Mouse (Mus musculus) neural tube, embryonic 14.5 days (tissue): Measurements from ENCODE around the gene Ifitm1. TPM values are rescaled to one million over a fixed set of nuclear protein-coding genes. Genes with fewer than 3 reads are reported as not detected.

Experiments
- ATAC-seq: fragments of 200-750 bp; cut with Nextera tagmentation; 2 replicates; pipeline ENCODE4 v1.8.0; 2017; ENCODE audit warnings: low read depth, mild to moderate bottlenecking, moderate TSS enrichment, moderate library complexity
- H3K27ac ChIP-seq: fragments of 300-500 bp; sonication (generic); 2 replicates; pipeline ENCODE4 v1.5.1; 2014; ENCODE audit warnings: low read depth, mild to moderate bottlenecking, control low read depth, low read length, moderate library complexity, mixed read lengths
- H3K27me3 ChIP-seq: fragments of 300-500 bp; sonication (generic); 2 replicates; pipeline ENCODE4 v1.6.1; 2014; ENCODE audit warnings: low read length; ENCODE audit not compliant: control insufficient read depth, insufficient read depth
- H3K36me3 ChIP-seq: fragments of 300-500 bp; sonication (generic); 2 replicates; pipeline ENCODE4 v1.6.1; 2014; ENCODE audit warnings: low read length, mixed read lengths; ENCODE audit not compliant: control insufficient read depth, insufficient read depth
- H3K4me1 ChIP-seq: fragments of 300-500 bp; sonication (generic); 2 replicates; pipeline ENCODE4 v1.6.1; 2014; ENCODE audit warnings: low read length; ENCODE audit not compliant: control insufficient read depth, insufficient read depth
- H3K4me2 ChIP-seq: fragments of 300-500 bp; sonication (generic); 2 replicates; pipeline ENCODE4 v1.6.1; 2014; ENCODE audit warnings: mild to moderate bottlenecking, low read depth, low read length, control low read depth
- H3K4me3 ChIP-seq: fragments of 300-500 bp; sonication (generic); 2 replicates; pipeline ENCODE4 v1.5.1; 2014; ENCODE audit warnings: low read depth, low read length, control low read depth, mixed read lengths
- H3K9ac ChIP-seq: fragments of 300-500 bp; sonication (generic); replicated peaks from 2 replicates; pipeline ENCODE4 v1.6.1; 2014; ENCODE audit warnings: low read depth, mild to moderate bottlenecking, control low read depth, low read length, mixed read lengths
- H3K9me3 ChIP-seq: fragments of 300-500 bp; sonication (generic); 2 replicates; pipeline ENCODE4 v1.6.1; 2016; ENCODE audit warnings: low read length; ENCODE audit not compliant: control insufficient read depth
- WGBS: fragments of 180-500 bp; shearing (Covaris S2); extraction: QIAGEN DNeasy Blood & Tissue Kit; methylation state at CpG from one replicate; pipeline ENCODE4 v1.1.7; 2014; 5-methylcytosine and 5-hydroxymethylcytosine counted together
- polyA plus RNA-seq: library from polyadenylated mRNA; unstranded; fragments of >200 nt; fragmentation: Nextera tagmentation; extraction: Ambion mirVana; gene quantifications from 2 replicates; pipeline ENCODE4 v1.2.1, GENCODE M21; 2014

The Ifitm1 gene
- polyA plus RNA-seq, 1 experiment from 2014 or later = 3.5 TPM

- Histone ChIP-seq H3K4me2 (no peak overlapping the region), H3K9me3 (no peaks in the 10 kb centered on the region), H3K36me3 (no peaks in the 10 kb centered on the region), H3K9ac (no peak overlapping the region), H3K4me1 (no peaks in the 10 kb centered on the region), H3K27me3 (no peaks in the 10 kb centered on the region), H3K27ac (no peak overlapping the region), H3K4me3 (no peak overlapping the region)
- WGBS = 94% methylated on average over 8 of the region's 8 CpGs
- no peak for ATAC-seq
These were observed 14.7 kb downstream of the Ifitm1 start for GRCm38 (mm10) chr7:140981704-140982103.

GRCm38 (mm10) chr7:140982971-140983370, 15.9 kb downstream of the Ifitm1 start:
- 95% methylated on average over 7 of the region's 7 CpGs for WGBS
- Histone ChIP-seq H3K27ac (no peak overlapping the region), H3K4me2 (no peak overlapping the region), H3K36me3 (no peaks in the 10 kb centered on the region), H3K9me3 (no peaks in the 10 kb centered on the region), H3K4me1 (no peaks in the 10 kb centered on the region), H3K27me3 (no peaks in the 10 kb centered on the region), H3K9ac (no peak overlapping the region), H3K4me3 (no peak overlapping the region)
- no peak for ATAC-seq

- Histone ChIP-seq H3K27ac (no peak overlapping the region), H3K9ac (no peak overlapping the region), H3K27me3 (no peaks in the 10 kb centered on the region), H3K4me1 (no peaks in the 10 kb centered on the region), H3K36me3 (no peaks in the 10 kb centered on the region), H3K4me2 (no peak overlapping the region), H3K9me3 (no peaks in the 10 kb centered on the region), H3K4me3 (no peak overlapping the region)
- no peak for ATAC-seq
- 90% methylated on average over 17 of the region's 17 CpGs for WGBS
These were observed 20.4 kb downstream of the Ifitm1 start for GRCm38 (mm10) chr7:140987182-140988138.

- Histone ChIP-seq H3K27ac (no peak overlapping the region), H3K36me3 (no peaks in the 10 kb centered on the region), H3K9me3 (no peaks in the 10 kb centered on the region), H3K4me1 (no peaks in the 10 kb centered on the region), H3K27me3 (no peaks in the 10 kb centered on the region), H3K4me3 (no peak overlapping the region), H3K9ac (no peak overlapping the region), H3K4me2 (no peak overlapping the region)
- ATAC-seq = no peak
- 73% methylated on average over 4 of the region's 4 CpGs for WGBS
These were observed 22.0 kb downstream of the Ifitm1 start for GRCm38 (mm10) chr7:140989022-140989421.

- Histone ChIP-seq H3K36me3 (no peaks in the 10 kb centered on the region), H3K27ac (no peak overlapping the region), H3K27me3 (no peaks in the 10 kb centered on the region), H3K4me3 (no peak overlapping the region), H3K9ac (no peak overlapping the region), H3K4me1 (no peaks in the 10 kb centered on the region), H3K4me2 (no peak overlapping the region), H3K9me3 (no peaks in the 10 kb centered on the region)
- ATAC-seq = no peak
- WGBS = 81% methylated on average over 6 of the region's 6 CpGs
These were observed 23.2 kb downstream of the Ifitm1 start for GRCm38 (mm10) chr7:140990185-140990584.

GRCm38 (mm10) chr7:140990622-140991021, 23.6 kb downstream of the Ifitm1 start:
- Histone ChIP-seq H3K27ac (no peak overlapping the region), H3K9me3 (no peaks in the 10 kb centered on the region), H3K36me3 (no peaks in the 10 kb centered on the region), H3K4me1 (no peaks in the 10 kb centered on the region), H3K4me2 (no peak overlapping the region), H3K4me3 (no peak overlapping the region), H3K27me3 (no peaks in the 10 kb centered on the region), H3K9ac (no peak overlapping the region)
- WGBS = 71% methylated on average over 5 of the region's 5 CpGs
- no peak for ATAC-seq

GRCm38 (mm10) chr7:140991117-140991689, 24.2 kb downstream of the Ifitm1 start:
- no peak overlapping the region for H3K9ac ChIP-seq
- no peaks in the 10 kb centered on the region for H3K27me3 ChIP-seq
- H3K9me3 ChIP-seq = no peaks in the 10 kb centered on the region
- ATAC-seq = no peak
- no peak overlapping the region for H3K27ac ChIP-seq
- no peak overlapping the region for H3K4me2 ChIP-seq
- H3K4me1 ChIP-seq = no peaks in the 10 kb centered on the region
- WGBS = 88% methylated on average over 14 of the region's 14 CpGs
- no peaks in the 10 kb centered on the region for H3K36me3 ChIP-seq
- no peak overlapping the region for H3K4me3 ChIP-seq

- H3K4me1 ChIP-seq = no peaks in the 10 kb centered on the region
- ATAC-seq = no peak
- H3K4me2 ChIP-seq = no peak overlapping the region
- WGBS = 67% methylated on average over 1 of the region's 1 CpGs
- no peaks in the 10 kb centered on the region for H3K9me3 ChIP-seq
- no peaks in the 10 kb centered on the region for H3K27me3 ChIP-seq
- no peak overlapping the region for H3K27ac ChIP-seq
- no peak overlapping the region for H3K4me3 ChIP-seq
- H3K36me3 ChIP-seq = no peaks in the 10 kb centered on the region
- H3K9ac ChIP-seq = no peak overlapping the region
These were observed 30.8 kb downstream of the Ifitm1 start for GRCm38 (mm10) chr7:140997817-140998216.
